Mouse (Mus musculus): ENCODE measurements around the gene Scai. TPM values are rescaled to one million over a fixed set of nuclear protein-coding genes. Genes with fewer than 3 reads are reported as not detected.

Scai gene
- total RNA-seq, 4 experiments from 2014 or later, result 2.3 to 3.4 (median 2.6) TPM

Other genes starting within 250 kb of the Scai start
- gene Wdr38, start 193.3 kb downstream of the Scai start, total RNA-seq (2022), result under 1 TPM in 1 of 4 experiments, not detected in 3; 0.21 TPM
- 100 to 1,000 TPM; 120 to 151 (median 137) TPM for gene Arpc5l, start 185.4 kb downstream of the Scai start, total RNA-seq (2022)
- gene Rpl35, start 185.1 kb downstream of the Scai start, total RNA-seq (2022), result 100 to 1,000 TPM; 298 to 385 (median 322) TPM
- 10 to 100 TPM in 2 of 4 experiments, 1 to 10 TPM in 2; 8.9 to 10.5 (median 9.9) TPM for gene Golga1, start 125.2 kb downstream of the Scai start, total RNA-seq (2022)
- 10 to 100 TPM; 56.6 to 65.1 (median 60.5) TPM for gene Ppp6c, start 35.7 kb upstream of the Scai start, total RNA-seq (2022)